Mouse (Mus musculus) lung, adult 2 months (tissue): ENCODE data around the gene Zfp639. TPM values are rescaled to one million over a fixed set of nuclear protein-coding genes. Genes with fewer than 3 reads are reported as not detected.

Experiments used
- DNase-seq: peaks from one replicate; pipeline ENCODE4 v3.0.0; 2022
- H3K4me1 ChIP-seq: fragments of 200-500 bp; 2 replicates; pipeline ENCODE4 v1.6.1; 2011; ENCODE audit warnings: low read length; ENCODE audit not compliant: control insufficient read depth, insufficient read depth
- H3K4me3 ChIP-seq: fragments of 200-500 bp; replicated peaks from 2 replicates; pipeline ENCODE3; 2011; ENCODE audit warnings: low read depth, mild to moderate bottlenecking, control low read depth, low read length; ENCODE audit errors: extremely low read depth
- CTCF ChIP-seq: fragments of 200-500 bp; IDR thresholded peaks from 2 replicates; pipeline ENCODE4 v1.5.1; 2011; ENCODE audit warnings: mild to moderate bottlenecking, low read length, control low read depth; ENCODE audit not compliant: insufficient read depth
- POLR2A ChIP-seq: fragments of 200-500 bp; IDR thresholded peaks from 2 replicates; pipeline ENCODE4 v1.6.1; 2011; ENCODE audit warnings: low read depth, mild to moderate bottlenecking, control low read depth, low read length, borderline replicate concordance; ENCODE audit errors: extremely low read depth
- WGBS: fragments of 180-500 bp; shearing (Covaris S2); methylation state at CpG from one replicate; pipeline ENCODE4 v1.1.7; 2018; 5-methylcytosine and 5-hydroxymethylcytosine counted together
- polyA plus RNA-seq: library from polyadenylated mRNA; depleted of rRNA; stranded (reverse); fragments of >200 nt; gene quantifications from 2 replicates; pipeline ENCODE4 v1.2.3, GENCODE M21; 2012

The Zfp639 gene
- polyA plus RNA-seq, 1 experiment, result 33.8 TPM

DNA sequence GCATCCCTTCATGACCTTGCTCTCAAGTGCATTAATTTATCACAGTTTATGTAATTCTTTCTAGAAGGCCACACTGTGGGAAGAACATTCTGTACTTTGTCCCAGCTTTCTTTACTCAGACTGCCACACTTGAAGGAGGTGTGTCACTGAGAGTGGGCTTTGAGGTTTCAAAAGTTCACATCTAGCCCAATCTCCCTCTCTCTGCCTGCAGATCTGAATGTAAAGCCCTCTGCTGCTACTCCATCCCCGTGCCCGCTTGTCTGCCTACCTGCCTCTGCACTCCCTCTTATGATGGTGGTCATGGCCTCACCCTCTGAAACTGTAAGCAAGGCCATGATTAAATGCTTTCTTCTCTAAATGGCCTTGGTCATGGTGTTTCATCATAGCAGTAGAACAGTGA is 9.7 kb upstream of the Zfp639 start:
- no peak for DNase-seq
- no peak overlapping the region for H3K4me3 ChIP-seq
- whole genome bisulfite sequencing, result 92% methylated on average over 2 of the region's 2 CpGs
- TF ChIP-seq CTCF, result no peak
- TF ChIP-seq POLR2A, result no peak
- H3K4me1 ChIP-seq, result no peaks in the 10 kb centered on the region

DNA sequence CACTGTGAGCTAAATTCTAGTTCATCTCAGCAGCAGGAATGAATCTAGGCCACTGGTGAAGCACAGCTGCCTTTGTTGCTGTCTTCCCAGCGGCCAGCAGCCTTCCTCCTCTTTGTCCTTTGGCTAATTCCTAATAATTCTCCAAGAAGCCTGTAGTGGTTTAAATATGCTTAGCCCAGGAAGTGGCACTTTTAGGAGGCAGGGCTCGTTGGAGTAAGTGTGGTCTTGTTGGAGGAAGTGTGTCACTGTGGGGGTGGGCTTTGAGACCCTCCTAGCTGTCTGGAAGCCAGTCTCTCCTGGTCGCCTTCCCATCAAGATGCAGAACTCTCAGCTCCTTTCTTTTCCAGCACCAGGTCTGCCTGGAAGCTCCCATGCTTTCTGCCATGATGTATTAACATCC is 4.2 kb upstream of the Zfp639 start:
- TF ChIP-seq CTCF (no peak), POLR2A (no peak)
- WGBS, result 65% methylated on average over 3 of the region's 3 CpGs
- Histone ChIP-seq H3K4me3 (no peak overlapping the region), H3K4me1 (peaks cover 4% of the 10 kb centered on the region; the same call in 1 of the 2 replicates)
- no peak for DNase-seq

DNA sequence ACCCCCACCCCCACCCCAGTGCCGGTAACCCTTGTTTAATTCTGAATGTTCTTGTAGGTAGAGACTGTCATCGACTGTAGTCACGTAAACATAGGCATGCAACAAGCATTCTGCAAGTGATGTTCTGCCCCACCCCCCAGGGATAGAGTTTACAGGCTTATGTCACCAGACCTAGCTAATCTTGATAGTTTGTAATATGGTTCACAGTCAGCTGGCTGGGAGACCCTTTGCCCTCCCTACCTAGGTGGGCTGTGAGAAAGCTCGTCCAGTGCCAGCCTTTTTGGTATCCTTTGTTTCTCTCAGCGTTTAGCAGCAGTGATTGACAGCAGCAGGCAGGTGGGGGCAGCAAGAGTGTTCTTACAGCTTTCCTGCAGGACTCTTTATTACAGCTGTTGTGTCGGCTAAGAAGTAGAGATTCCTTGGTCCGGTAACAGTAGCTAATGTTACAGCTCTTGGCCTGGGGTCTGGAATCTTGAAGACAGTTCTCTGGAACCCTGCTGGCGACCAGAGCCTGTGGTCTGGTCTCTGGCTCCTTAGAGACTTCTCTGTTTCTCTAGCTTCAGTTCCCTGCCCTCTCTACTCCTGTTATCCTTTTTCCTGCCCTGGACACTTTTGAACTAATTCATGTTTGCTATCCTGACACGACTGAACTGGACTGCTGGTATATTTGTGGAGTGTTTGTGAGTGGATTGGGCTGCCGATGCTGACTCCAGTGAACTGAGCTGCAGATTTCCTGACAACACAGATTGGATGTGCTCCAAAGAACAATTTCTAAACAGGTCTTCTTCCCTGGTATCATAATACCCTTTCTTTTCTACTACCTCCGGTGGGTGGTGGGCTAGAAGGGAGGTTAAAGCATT is 3.5 kb upstream of the Zfp639 start:
- TF ChIP-seq CTCF (no peak), POLR2A (no peak)
- peaks cover 6% of the 10 kb centered on the region for H3K4me1 ChIP-seq
- DNase-seq, result no peak
- H3K4me3 ChIP-seq, result no peak overlapping the region
- 60% methylated on average over 11 of the region's 11 CpGs for WGBS

DNA sequence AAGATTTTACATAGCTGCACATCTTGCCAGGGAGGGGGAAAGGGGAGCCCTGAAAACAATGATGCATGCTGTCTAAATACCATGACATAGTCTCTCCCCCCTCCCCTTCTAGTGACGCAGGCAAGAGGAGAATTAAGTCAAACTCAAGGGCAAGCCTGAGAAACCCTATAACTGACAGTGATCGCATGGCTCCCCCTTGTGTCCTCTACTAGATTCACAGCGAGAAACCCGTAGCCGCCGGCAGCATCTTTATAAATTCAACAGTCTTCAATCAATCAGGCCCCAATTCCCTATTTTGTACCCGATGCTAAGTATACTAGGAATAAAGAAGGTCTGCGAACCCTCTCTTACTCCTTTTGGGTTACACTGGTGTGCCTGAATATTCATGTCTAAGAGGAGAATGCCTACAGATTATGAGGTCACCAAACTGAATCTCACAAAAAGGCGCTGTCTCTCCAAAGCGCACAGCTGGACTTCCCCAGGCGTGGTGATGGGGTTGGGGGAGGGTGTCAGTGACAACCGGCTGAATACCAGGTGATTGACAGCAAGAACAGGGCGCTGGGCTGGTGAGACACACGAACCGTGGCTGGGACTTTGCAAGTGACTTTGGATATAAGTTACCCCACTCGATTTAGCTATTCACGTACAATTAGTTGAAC is 1.3 kb upstream of the Zfp639 start:
- TF ChIP-seq POLR2A, result no peak
- peak; percentile 70 for TF ChIP-seq CTCF
- peaks cover 7% of the 10 kb centered on the region for H3K4me1 ChIP-seq
- 5% methylated on average over 17 of the region's 17 CpGs for WGBS
- no peak overlapping the region for H3K4me3 ChIP-seq
- DNase-seq, result peak; percentile 47

DNA sequence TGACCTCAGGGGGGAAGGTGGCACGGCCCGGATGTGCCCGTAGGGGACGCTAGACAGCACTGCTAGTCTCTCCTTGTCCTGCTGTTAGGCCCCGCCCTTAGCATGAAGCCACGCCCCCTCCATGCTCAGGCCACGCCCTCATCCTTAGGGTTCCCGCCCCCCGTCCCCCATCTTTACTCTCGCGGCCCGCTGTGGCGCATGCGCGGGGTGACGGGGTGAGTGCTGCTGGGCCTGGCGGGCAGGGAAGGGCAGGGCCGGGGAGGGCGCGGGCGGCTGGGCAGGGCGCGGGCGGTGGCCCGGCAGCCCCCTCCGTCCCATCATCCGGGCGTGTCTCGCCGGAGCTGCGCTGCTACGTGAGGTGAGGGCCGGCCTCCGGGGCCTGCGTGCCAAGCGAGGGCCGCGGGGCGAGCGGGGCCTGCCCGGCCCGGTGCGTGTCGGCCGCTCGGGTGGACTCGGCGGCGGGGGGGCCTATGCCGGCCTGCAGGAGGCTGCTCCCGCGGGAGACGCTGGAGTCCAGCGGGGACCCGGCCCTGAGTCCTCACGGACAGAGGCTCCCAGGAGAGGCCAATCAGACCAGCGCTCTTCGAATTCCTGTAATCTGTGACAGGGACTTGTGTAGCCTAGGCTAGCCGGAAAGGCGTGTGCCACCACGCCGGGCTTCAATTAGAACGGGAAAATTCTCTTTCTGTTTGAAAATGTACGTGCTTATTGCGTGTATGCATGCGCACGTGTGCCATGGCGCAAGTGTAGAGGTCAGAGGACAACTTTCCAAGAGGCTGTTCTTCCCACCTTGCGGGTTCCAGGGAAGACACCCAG is 524 bp downstream of the Zfp639 start:
- under 1% methylated on average over 69 of the region's 69 CpGs for WGBS
- peak; percentile 76; the same call in 1 of the 2 replicates for TF ChIP-seq POLR2A
- peak; percentile 84 for TF ChIP-seq CTCF
- Histone ChIP-seq H3K4me1 (peaks cover 7% of the 10 kb centered on the region), H3K4me3 (peak overlapping the region; percentile 67)
- peak; percentile 98 for DNase-seq

DNA sequence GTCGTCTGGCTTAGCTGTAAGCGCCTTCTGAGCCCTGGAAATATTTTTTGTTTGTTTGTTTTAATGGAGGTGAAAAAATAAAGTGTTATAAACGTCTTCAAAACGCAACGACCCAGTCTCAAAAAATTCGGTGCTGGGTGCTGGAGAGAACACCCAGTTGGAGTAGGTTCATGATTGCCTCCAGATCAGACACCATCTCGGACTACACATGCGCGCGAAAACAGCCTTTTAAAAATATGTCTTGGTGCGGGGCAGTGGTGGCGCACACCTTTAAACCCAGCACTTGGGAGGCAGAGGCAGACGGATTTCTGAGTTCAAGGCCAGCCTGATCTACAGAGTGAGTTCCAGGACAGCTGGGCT is 1.1 kb downstream of the Zfp639 start:
- TF ChIP-seq POLR2A (no peak), CTCF (no peak)
- 3% methylated on average over 13 of the region's 13 CpGs for WGBS
- DNase-seq, result peak; percentile 17
- H3K4me1 ChIP-seq, result peaks cover 7% of the 10 kb centered on the region
- peak overlapping the region; percentile 67 for H3K4me3 ChIP-seq

DNA sequence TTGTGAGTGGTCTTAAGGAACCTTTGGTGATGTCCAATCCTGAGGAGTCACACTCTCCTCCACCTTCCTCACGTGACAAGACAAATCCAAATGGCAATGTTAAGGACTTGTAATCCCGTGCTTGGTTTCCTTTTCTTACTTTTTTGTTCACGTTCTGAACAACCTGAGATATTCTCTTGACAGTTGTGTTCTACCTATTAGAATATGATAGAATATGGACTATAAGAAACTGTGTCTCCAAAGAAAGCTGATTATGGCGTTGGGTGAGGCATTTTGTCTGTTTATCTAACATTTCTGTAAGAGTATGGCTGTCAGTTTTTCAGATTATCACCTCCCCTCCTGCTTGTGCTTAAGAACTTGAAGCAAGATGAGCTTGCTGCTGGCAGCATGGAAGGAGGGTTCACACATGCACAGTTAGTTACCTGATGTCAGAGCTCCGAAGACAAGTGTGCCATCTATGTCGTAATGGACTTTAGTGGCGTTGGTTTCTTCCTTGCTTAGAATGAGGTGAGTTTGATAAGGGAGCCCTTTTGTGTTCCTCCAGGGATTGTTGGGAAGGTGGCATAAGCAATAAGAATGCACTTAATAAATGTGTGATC is 2.7 kb downstream of the Zfp639 start:
- TF ChIP-seq CTCF (no peak), POLR2A (no peak)
- Histone ChIP-seq H3K4me1 (peaks cover 7% of the 10 kb centered on the region), H3K4me3 (no peak overlapping the region)
- 81% methylated on average over 7 of the region's 7 CpGs for WGBS
- no peak for DNase-seq

DNA sequence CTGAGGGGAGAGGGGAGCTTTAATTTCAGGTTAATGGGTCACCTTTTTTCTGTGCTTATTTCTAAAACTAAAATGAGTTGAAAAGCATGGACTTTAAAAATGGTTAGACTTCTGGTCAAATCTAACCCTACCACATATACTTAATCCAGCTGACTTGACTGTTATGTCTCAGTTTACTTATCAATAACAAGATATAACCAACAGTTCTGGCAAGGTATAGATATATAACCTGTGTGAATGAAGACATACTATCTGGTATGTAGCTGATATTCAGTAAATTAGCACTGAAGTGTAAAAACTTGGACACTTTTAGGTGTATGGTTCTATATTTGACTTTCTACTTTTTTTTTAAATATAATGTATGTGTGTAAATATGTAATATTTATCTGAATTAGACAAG is 3.5 kb downstream of the Zfp639 start:
- DNase-seq, result no peak
- peaks cover 7% of the 10 kb centered on the region for H3K4me1 ChIP-seq
- no peak for TF ChIP-seq POLR2A

DNA sequence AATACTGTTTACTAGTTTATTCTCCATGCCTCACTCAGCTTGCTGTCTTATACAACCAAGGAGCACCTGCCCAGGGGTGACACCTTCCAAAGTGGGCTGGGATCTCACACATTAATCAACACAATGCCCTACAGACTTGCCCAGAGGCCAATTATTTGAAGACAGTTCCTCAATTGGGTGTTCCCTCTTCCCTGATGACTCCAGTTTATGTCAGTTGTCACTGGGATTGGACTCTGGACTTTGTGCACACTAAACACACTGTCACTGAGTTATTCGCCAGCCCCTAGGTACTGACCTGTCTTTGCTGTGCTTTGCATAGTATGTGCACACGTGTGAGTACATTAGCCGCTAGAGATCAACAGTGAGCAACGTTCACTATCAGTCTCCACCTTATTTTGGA is 17.1 kb downstream of the Zfp639 start:
- Histone ChIP-seq H3K4me3 (no peak overlapping the region), H3K4me1 (peaks cover 3% of the 10 kb centered on the region; the same call in 1 of the 2 replicates)
- TF ChIP-seq CTCF (no peak), POLR2A (no peak)
- 88% methylated on average over 4 of the region's 4 CpGs for WGBS
- DNase-seq, result no peak

More for the DNA sequence above, 3.5 kb downstream of the Zfp639 start:
- H3K4me3 ChIP-seq, result no peak overlapping the region
